Mouse (Mus musculus): Measurements from ENCODE around the gene Abcd3. TPM values are rescaled to one million over a fixed set of nuclear protein-coding genes. Genes with fewer than 3 reads are reported as not detected.

The Abcd3 gene
- polyA plus RNA-seq, 2 experiments, result 6.1 to 16.5 TPM

DNA sequence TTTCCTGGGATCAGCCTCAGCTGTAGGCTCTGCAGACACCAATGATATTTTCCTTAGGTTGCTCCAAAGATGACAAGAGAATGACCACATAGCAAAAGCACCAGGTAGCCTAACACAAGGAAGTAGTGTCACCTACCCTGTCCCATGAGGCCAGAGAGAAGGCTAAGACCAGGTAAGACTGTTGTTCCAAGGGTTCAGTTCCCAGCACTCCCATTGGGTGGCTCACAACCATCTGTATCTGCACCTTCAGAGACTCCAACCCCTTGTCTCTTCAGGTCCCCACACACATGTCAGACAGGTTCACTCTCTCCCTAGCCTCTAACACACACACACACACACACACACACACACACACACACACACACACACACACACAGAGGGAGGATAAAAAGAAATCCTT is 99.8 kb downstream of the Abcd3 start:
- Histone ChIP-seq H3K4me3 (ENCODE audit: insufficient read depth in 1 of 2, low read depth in 2 of 2, low read length in 2 of 2) (no peak overlapping the region), H3K27me3 (ENCODE audit: control insufficient read depth, insufficient read depth, low read length) (no peaks in the 10 kb centered on the region), H3K4me1 (replicated peaks; ENCODE audit: control insufficient read depth in 2 of 2, insufficient read depth in 2 of 2, low read length in 1 of 2) (0 out of 4 replicates have a peak, but pooled peaks cover 0 to 5% of the 10 kb centered on the region in 2 experiments), H3K4me2 (ENCODE audit: low read depth) (no peak overlapping the region), H3K9ac (replicated peaks) (no peak overlapping the region), H3K9me3 (ENCODE audit: control insufficient read depth, low read length) (no peaks in the 10 kb centered on the region), H3K36me3 (replicated peaks; ENCODE audit: control insufficient read depth, insufficient read depth, low read depth) (no peaks in the 10 kb centered on the region), H3K27ac (no peak overlapping the region)
- ATAC-seq (ENCODE audit: insufficient read depth), result no peak
- DNase-seq (ENCODE audit: low read depth in 3 of 3, low spot score in 3 of 3), result no peak
- TF ChIP-seq CTCF (IDR thresholded peaks at IDR 0.05; ENCODE audit: low read depth) (no peak), EP300 (IDR thresholded peaks at IDR 0.05; ENCODE audit: low read depth) (no peak)

DNA sequence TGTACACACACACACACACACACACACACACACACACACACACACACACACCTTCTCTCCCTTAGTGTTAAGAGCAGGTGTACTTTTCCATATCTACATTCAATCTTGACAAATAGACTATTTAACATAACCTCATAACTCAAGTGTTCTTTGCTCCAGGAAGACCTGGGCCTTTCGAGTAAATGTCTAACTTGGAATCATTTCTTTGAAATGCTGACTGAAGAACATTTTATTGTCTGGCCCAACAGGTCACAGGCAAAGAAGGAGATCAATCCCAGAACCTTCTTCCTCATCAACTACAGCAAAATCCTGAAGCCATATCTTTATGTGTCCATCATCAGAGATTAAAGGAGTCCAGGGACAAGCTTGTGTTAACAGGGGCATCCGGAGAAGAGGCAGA is 100.6 kb downstream of the Abcd3 start:
- WGBS (ENCODE audit: insufficient replicate concordance), result 65% methylated on average over 2 of the region's 2 CpGs
- no peak overlapping the region for H3K9ac ChIP-seq (replicated peaks)
- H3K9me3 ChIP-seq (ENCODE audit: control insufficient read depth, low read length), result no peaks in the 10 kb centered on the region
- no peak for ATAC-seq (ENCODE audit: insufficient read depth)
- no peak for TF ChIP-seq EP300 (IDR thresholded peaks at IDR 0.05; ENCODE audit: low read depth)
- TF ChIP-seq CTCF (IDR thresholded peaks at IDR 0.05; ENCODE audit: low read depth), result no peak
- H3K4me2 ChIP-seq (ENCODE audit: low read depth), result no peak overlapping the region
- 0 out of 4 replicates have a peak, but pooled peaks cover 0 to 5% of the 10 kb centered on the region in 2 experiments for H3K4me1 ChIP-seq (replicated peaks; ENCODE audit: control insufficient read depth in 2 of 2, insufficient read depth in 2 of 2, low read length in 1 of 2)
- H3K4me3 ChIP-seq (ENCODE audit: insufficient read depth in 1 of 2, low read depth in 2 of 2, low read length in 2 of 2), result no peak overlapping the region
- no peak for DNase-seq (ENCODE audit: low read depth in 3 of 3, low spot score in 3 of 3)
- H3K36me3 ChIP-seq (replicated peaks; ENCODE audit: control insufficient read depth, insufficient read depth, low read depth), result no peaks in the 10 kb centered on the region
- H3K27me3 ChIP-seq (ENCODE audit: control insufficient read depth, insufficient read depth, low read length), result no peaks in the 10 kb centered on the region
- H3K27ac ChIP-seq, result no peak overlapping the region

DNA sequence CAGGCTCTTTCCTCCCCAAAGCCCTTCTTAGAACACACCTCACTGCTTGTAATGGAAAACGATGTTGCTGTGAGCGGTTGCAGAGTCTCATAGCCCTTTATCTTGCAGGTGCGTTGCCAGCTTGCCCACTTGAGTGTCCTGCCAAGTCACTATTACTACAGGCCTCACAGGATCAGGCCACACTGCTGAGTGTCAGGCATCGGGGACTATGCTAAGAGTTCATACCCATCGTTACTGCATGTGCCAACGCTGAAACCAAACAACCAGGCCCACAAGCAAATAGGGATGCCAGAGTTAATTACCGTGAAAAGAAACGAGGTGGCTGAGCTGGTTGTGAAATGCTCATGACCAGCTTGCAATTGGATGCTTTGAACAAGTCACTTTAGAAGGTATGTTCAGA is 101.3 kb downstream of the Abcd3 start:
- no peaks in the 10 kb centered on the region for H3K27me3 ChIP-seq (ENCODE audit: control insufficient read depth, insufficient read depth, low read length)
- ATAC-seq (ENCODE audit: insufficient read depth) (no peak), DNase-seq (ENCODE audit: low read depth in 3 of 3, low spot score in 3 of 3) (no peak)
- no peak overlapping the region for H3K9ac ChIP-seq (replicated peaks)
- no peaks in the 10 kb centered on the region for H3K36me3 ChIP-seq (replicated peaks; ENCODE audit: control insufficient read depth, insufficient read depth, low read depth)
- H3K4me1 ChIP-seq (replicated peaks; ENCODE audit: control insufficient read depth in 2 of 2, insufficient read depth in 2 of 2, low read length in 1 of 2), result 0 out of 4 replicates have a peak, but pooled peaks cover 0 to 5% of the 10 kb centered on the region in 2 experiments
- no peak for TF ChIP-seq CTCF (IDR thresholded peaks at IDR 0.05; ENCODE audit: low read depth)
- no peak for TF ChIP-seq EP300 (IDR thresholded peaks at IDR 0.05; ENCODE audit: low read depth)
- no peak overlapping the region for H3K4me3 ChIP-seq (ENCODE audit: insufficient read depth in 1 of 2, low read depth in 2 of 2, low read length in 2 of 2)
- no peaks in the 10 kb centered on the region for H3K9me3 ChIP-seq (ENCODE audit: control insufficient read depth, low read length)
- H3K27ac ChIP-seq, result no peak overlapping the region
- H3K4me2 ChIP-seq (ENCODE audit: low read depth), result no peak overlapping the region
- WGBS (ENCODE audit: insufficient replicate concordance), result 57% methylated on average over 8 of the region's 8 CpGs

DNA sequence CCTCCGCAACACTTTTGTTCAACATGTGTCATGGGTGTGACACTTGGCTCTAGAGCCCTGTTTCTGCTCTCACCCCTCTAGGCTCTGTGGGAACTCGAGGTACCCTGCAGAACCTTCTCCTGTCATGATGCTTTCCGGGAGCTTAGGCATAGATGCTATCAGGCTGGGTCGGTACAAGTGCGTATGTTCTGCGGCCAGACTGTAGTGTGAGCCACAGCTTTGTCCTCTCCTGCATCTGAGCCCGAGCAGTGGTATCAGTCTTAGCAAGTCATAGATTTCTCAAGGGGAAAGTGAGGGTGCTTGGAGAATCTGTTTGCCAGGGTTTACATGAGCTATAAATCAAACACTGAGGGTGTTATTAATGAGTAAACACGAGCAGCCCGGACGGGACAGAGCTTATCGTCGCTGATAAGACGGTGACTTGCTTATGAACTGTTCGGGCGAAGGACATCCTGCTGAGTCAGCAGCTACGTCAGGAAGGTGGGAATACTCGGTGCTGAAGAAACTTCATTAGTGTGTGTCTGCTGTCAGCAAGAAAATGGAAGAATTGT is 101.9 kb downstream of the Abcd3 start:
- 0 out of 4 replicates have a peak, but pooled peaks cover 0 to 5% of the 10 kb centered on the region in 2 experiments for H3K4me1 ChIP-seq (replicated peaks; ENCODE audit: control insufficient read depth in 2 of 2, insufficient read depth in 2 of 2, low read length in 1 of 2)
- TF ChIP-seq CTCF (IDR thresholded peaks at IDR 0.05; ENCODE audit: low read depth) (no peak), EP300 (IDR thresholded peaks at IDR 0.05; ENCODE audit: low read depth) (no peak)
- 37% methylated on average over 17 of the region's 17 CpGs for whole genome bisulfite sequencing (ENCODE audit: insufficient replicate concordance)
- H3K36me3 ChIP-seq (replicated peaks; ENCODE audit: control insufficient read depth, insufficient read depth, low read depth), result no peaks in the 10 kb centered on the region
- no peak for ATAC-seq (ENCODE audit: insufficient read depth)
- no peak overlapping the region for H3K9ac ChIP-seq (replicated peaks)
- H3K27me3 ChIP-seq (ENCODE audit: control insufficient read depth, insufficient read depth, low read length), result no peaks in the 10 kb centered on the region
- H3K4me2 ChIP-seq (ENCODE audit: low read depth), result no peak overlapping the region
- no peaks in the 10 kb centered on the region for H3K9me3 ChIP-seq (ENCODE audit: control insufficient read depth, low read length)
- H3K27ac ChIP-seq, result no peak overlapping the region
- H3K4me3 ChIP-seq (ENCODE audit: insufficient read depth in 1 of 2, low read depth in 2 of 2, low read length in 2 of 2), result no peak overlapping the region
- no peak for DNase-seq (ENCODE audit: low read depth in 3 of 3, low spot score in 3 of 3)

DNA sequence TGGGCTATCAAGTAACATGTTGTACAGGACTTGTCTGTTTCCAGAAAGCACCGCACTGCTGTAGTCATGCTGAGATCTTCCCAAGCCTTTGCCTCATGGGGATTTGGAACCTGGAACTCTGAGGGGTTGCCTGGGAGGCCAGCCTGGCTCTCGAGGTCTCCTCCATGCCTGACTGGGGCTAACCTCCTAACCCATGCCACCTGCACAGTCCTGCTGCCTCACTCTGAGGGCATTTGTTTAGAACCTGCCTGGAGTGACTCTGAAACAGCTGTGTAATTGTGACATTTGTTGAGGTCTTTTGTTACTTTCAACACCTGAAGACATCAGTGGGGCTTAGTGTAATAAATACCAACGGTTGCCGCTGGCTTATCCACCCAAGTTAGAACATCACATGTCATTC is 102.9 kb downstream of the Abcd3 start:
- ATAC-seq (ENCODE audit: insufficient read depth) (no peak), DNase-seq (ENCODE audit: low read depth in 3 of 3, low spot score in 3 of 3) (no peak)
- no peak for TF ChIP-seq EP300 (IDR thresholded peaks at IDR 0.05; ENCODE audit: low read depth)
- no peak for TF ChIP-seq CTCF (IDR thresholded peaks at IDR 0.05; ENCODE audit: low read depth)
- no peaks in the 10 kb centered on the region for H3K36me3 ChIP-seq (replicated peaks; ENCODE audit: control insufficient read depth, insufficient read depth, low read depth)
- no peaks in the 10 kb centered on the region for H3K9me3 ChIP-seq (ENCODE audit: control insufficient read depth, low read length)
- no peak overlapping the region for H3K27ac ChIP-seq
- no peak overlapping the region for H3K4me3 ChIP-seq (ENCODE audit: insufficient read depth in 1 of 2, low read depth in 2 of 2, low read length in 2 of 2)
- 0 out of 4 replicates have a peak, but pooled peaks cover 0 to 5% of the 10 kb centered on the region in 2 experiments for H3K4me1 ChIP-seq (replicated peaks; ENCODE audit: control insufficient read depth in 2 of 2, insufficient read depth in 2 of 2, low read length in 1 of 2)
- H3K9ac ChIP-seq (replicated peaks), result no peak overlapping the region
- H3K4me2 ChIP-seq (ENCODE audit: low read depth), result no peak overlapping the region
- WGBS (ENCODE audit: insufficient replicate concordance), result 58% methylated on average over 4 of the region's 4 CpGs
- no peaks in the 10 kb centered on the region for H3K27me3 ChIP-seq (ENCODE audit: control insufficient read depth, insufficient read depth, low read length)

Data from liver, embryonic 14.5 days (tissue).